Mouse (Mus musculus): ENCODE results near the gene Ifi47.

- no peak for TF ChIP-seq GATA1 (IDR thresholded peaks at IDR 0.05; ENCODE audit: low read length)
- no peak for TF ChIP-seq TAL1 (IDR thresholded peaks at IDR 0.05; ENCODE audit: low read length)
Observed at GRCm38 (mm10) chr11:49108833-49109232, 32.4 kb downstream of the Ifi47 start.
